Comparison of ENCODE assay signal across 18 mouse cellular contexts in the genomic region with DNA sequence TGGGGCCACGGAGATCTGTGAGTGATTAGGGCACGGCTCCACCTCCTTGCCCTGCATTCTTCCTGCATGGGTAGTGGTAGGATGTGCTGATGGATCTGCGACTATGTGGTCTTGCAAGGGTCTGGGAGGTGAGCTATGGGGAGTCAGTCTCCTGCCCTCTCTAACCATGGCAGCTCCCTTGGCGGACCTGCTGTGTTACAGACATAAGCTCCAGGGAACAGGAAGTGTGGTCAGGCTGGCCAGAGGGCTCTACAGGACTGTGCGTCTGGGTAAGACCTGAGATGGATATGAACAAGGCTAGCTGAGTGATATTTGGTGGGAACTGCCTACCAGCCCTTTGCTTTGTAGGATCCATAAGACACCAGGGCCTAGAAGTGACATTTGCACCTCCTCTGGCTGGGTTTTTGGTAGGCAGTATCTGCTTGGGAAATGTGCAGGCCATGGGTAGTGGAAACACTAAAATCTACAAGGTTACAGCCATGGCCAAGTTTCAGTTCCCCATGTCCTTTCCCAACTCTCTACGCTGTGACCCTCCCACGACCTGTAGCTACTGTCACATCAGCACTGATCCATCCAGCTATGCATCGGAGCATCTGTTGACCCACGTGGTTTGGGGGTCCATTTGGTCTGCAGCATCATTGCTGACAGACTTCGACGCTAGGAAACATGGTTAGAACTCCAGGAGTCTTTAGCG.
DNase-seq lines count a peak whose midpoint lies in the region; ATAC-seq and TF ChIP-seq lines count a peak whose summit lies in the region.
"Had no signal": no experiment of that assay in that cellular context is flagged by ENCODE, and none has a peak within 500 bp of the region (broad histone marks: within the 10 kb centered on the region; RNA-seq: fewer than 3 reads in every experiment).

No protein-coding gene starts in this region.

- no peak for DNase-seq in forebrain, embryonic 10.5 days (ENCODE audit: extremely low spot score, low spot score)
- peak; percentile 7 for DNase-seq in lung, postnatal 36 days
- no peak for DNase-seq in lung, adult 2 months
- DNase-seq in CH12.LX (ENCODE audit: extremely low read depth) = peak; percentile 6
- DNase-seq in urinary bladder, adult 2 months (ENCODE audit: low spot score) = no peak
- DNase-seq in layer of hippocampus, postnatal 10 days (ENCODE audit: low spot score in 2 of 2) = no peak
- DNase-seq: kidney, adult 9 months; thymus, postnatal 14 days had no signal

- no peak for TF ChIP-seq POLR2A in lung, adult 2 months (IDR thresholded peaks at IDR 0.05; ENCODE audit: borderline replicate concordance, extremely low read depth, low read depth, low read length)
- no peak for TF ChIP-seq POLR2A in CH12.LX (IDR thresholded peaks at IDR 0.05; ENCODE audit: low read depth, low read length)

- no peak for TF ChIP-seq RAD21 in CH12.LX (IDR thresholded peaks at IDR 0.05; ENCODE audit: low read depth, low read length)

- TF ChIP-seq CTCF in lung, adult 2 months (IDR thresholded peaks at IDR 0.05; ENCODE audit: insufficient read depth, low read length) = no peak
- no peak for TF ChIP-seq CTCF in CH12.LX (conservative IDR thresholded peaks at IDR 0.05 in 1 of 2, IDR thresholded peaks at IDR 0.05 in 1 of 2; ENCODE audit: low read depth in 2 of 2, low read length in 2 of 2)

- no peaks in the 10 kb centered on the region for H3K9me3 ChIP-seq in forebrain, embryonic 10.5 days
- no peaks in the 10 kb centered on the region for H3K9me3 ChIP-seq in forebrain, embryonic 12.5 days
- H3K9me3 ChIP-seq in CH12.LX (replicated peaks; ENCODE audit: low read length) = no peaks in the 10 kb centered on the region
- H3K9me3 ChIP-seq: forebrain, embryonic 13.5 days; heart, embryonic 15.5 days; hindbrain, embryonic 13.5 days had no signal

- no peaks in the 10 kb centered on the region for H3K27me3 ChIP-seq in forebrain, embryonic 10.5 days (ENCODE audit: poor library complexity, severe bottlenecking)
- no peaks in the 10 kb centered on the region for H3K27me3 ChIP-seq in forebrain, embryonic 12.5 days
- no peaks in the 10 kb centered on the region for H3K27me3 ChIP-seq in CH12.LX (replicated peaks)
- H3K27me3 ChIP-seq: forebrain, embryonic 13.5 days; hindbrain, embryonic 13.5 days had no signal

- H3K9ac ChIP-seq in forebrain, embryonic 12.5 days = no peak overlapping the region
- H3K9ac ChIP-seq in CH12.LX (ENCODE audit: insufficient read depth, low read depth) = no peak overlapping the region
- H3K9ac ChIP-seq: forebrain, embryonic 13.5 days; heart, embryonic 15.5 days; hindbrain, embryonic 13.5 days had no signal

- dilution Hi-C loops in CH12.LX (cut with MboI; ENCODE audit: extremely low pct_ligation_motif_present, extremely low pct_unique_long_range_greater_than_20kb, low sequenced_read_pairs) = no loop called here

- H3K36me3 ChIP-seq in forebrain, embryonic 10.5 days (replicated peaks) = no peaks in the 10 kb centered on the region
- no peaks in the 10 kb centered on the region for H3K36me3 ChIP-seq in forebrain, embryonic 12.5 days (replicated peaks)
- no peaks in the 10 kb centered on the region for H3K36me3 ChIP-seq in CH12.LX (replicated peaks in 1 of 2; ENCODE audit: control insufficient read depth in 1 of 2, insufficient read depth in 1 of 2, low read length in 1 of 2)
- H3K36me3 ChIP-seq: heart, embryonic 15.5 days; hindbrain, embryonic 13.5 days had no signal

- in situ Hi-C loops in CH12.LX (cut with MboI; ENCODE audit: low pct_ligation_motif_present, low pct_unique_long_range_greater_than_20kb, low sequenced_read_pairs) = no loop called here

- no peak overlapping the region for H3K4me2 ChIP-seq in forebrain, embryonic 12.5 days
- no peak overlapping the region for H3K4me2 ChIP-seq in CH12.LX (ENCODE audit: insufficient read depth, low read depth, poor library complexity, severe bottlenecking)
- H3K4me2 ChIP-seq: forebrain, embryonic 13.5 days; heart, embryonic 15.5 days; hindbrain, embryonic 13.5 days; liver, embryonic 11.5 days; midbrain, embryonic 11.5 days had no signal

- peaks cover 34% of the 10 kb centered on the region for H3K4me1 ChIP-seq in forebrain, embryonic 10.5 days
- no peaks in the 10 kb centered on the region for H3K4me1 ChIP-seq in forebrain, embryonic 12.5 days
- H3K4me1 ChIP-seq in lung, adult 2 months (ENCODE audit: control insufficient read depth, insufficient read depth, low read length) = no peaks in the 10 kb centered on the region
- peaks cover 7 to 9% of the 10 kb centered on the region in 2 experiments for H3K4me1 ChIP-seq in CH12.LX (ENCODE audit: control insufficient read depth in 1 of 2, insufficient read depth in 2 of 2)
- H3K4me1 ChIP-seq: heart, embryonic 15.5 days had no signal

- 86% methylated on average over 12 of the region's 12 CpGs for WGBS in forebrain, embryonic 10.5 days
- WGBS in forebrain, embryonic 12.5 days = 88% methylated on average over 12 of the region's 12 CpGs
- 66% methylated on average over 12 of the region's 12 CpGs for WGBS in lung, adult 2 months

- no peaks in the 10 kb centered on the region for H3K79me2 ChIP-seq in CH12.LX (replicated peaks; ENCODE audit: control insufficient read depth, extremely low read depth, insufficient read depth, poor library complexity, severe bottlenecking)

- TF ChIP-seq EP300 in CH12.LX (IDR thresholded peaks at IDR 0.05; ENCODE audit: low read length) = 0 out of 2 replicates have a peak, but pooled peaks have one; percentile 31

- peak overlapping the region; percentile 12; the same call in 1 of the 2 replicates for H3K27ac ChIP-seq in forebrain, embryonic 10.5 days
- H3K27ac ChIP-seq in forebrain, embryonic 12.5 days = no peak overlapping the region
- H3K27ac ChIP-seq in CH12.LX (ENCODE audit: insufficient read depth, low read depth) = no peak overlapping the region
- H3K27ac ChIP-seq: forebrain, embryonic 13.5 days; heart, embryonic 15.5 days; hindbrain, embryonic 13.5 days; macrophage had no signal

- H3K4me3 ChIP-seq in forebrain, embryonic 10.5 days = no peak overlapping the region
- H3K4me3 ChIP-seq in forebrain, embryonic 12.5 days (replicated peaks) = no peak overlapping the region
- no peak overlapping the region for H3K4me3 ChIP-seq in lung, adult 2 months (replicated peaks; ENCODE audit: extremely low read depth, low read depth, low read length)
- H3K4me3 ChIP-seq in CH12.LX (replicated peaks in 1 of 3; ENCODE audit: low read depth in 2 of 3, low read length in 2 of 3, poor library complexity in 1 of 3) = no peak overlapping the region
- H3K4me3 ChIP-seq: erythroblast, embryonic 14.5 days; forebrain, embryonic 13.5 days; heart, embryonic 15.5 days; hindbrain, embryonic 13.5 days had no signal

- no peak for ATAC-seq in forebrain, embryonic 12.5 days (ENCODE audit: low FRiP score)
- ATAC-seq in megakaryocyte, adult 5-6 weeks (ENCODE audit: poor library complexity, severe bottlenecking) = peak; percentile 84
- ATAC-seq: forebrain, embryonic 13.5 days; intestine, postnatal 0 days had no signal

TF ChIP-seq in CH12.LX, 34 proteins besides CTCF, POLR2A, EP300 and RAD21:
- TF ChIP-seq NRF1 (IDR thresholded peaks at IDR 0.05; ENCODE audit: low read depth, low read length) = no peak
- TF ChIP-seq POLR2AphosphoS2 (IDR thresholded peaks at IDR 0.05; ENCODE audit: low read depth, low read length) = no peak
- TF ChIP-seq IRF4 (IDR thresholded peaks at IDR 0.05; ENCODE audit: low read depth, low read length) = peak; percentile 65; the same call in 1 of the 2 replicates
- TF ChIP-seq MAX (IDR thresholded peaks at IDR 0.05; ENCODE audit: low read length) = 0 out of 2 replicates have a peak, but pooled peaks have one; percentile 27
- TF ChIP-seq BHLHE40 (IDR thresholded peaks at IDR 0.05; ENCODE audit: low read depth, low read length) = no peak

Comparison
In these comparisons a context has a peak if more than half of its experiments do, and no peak if none do; other contexts are left out.
1. DNase-seq: peak in lung, postnatal 36 days (single experiment) and CH12.LX (single experiment); none in forebrain, embryonic 10.5 days (single experiment), lung, adult 2 months (single experiment), urinary bladder, adult 2 months (single experiment) and layer of hippocampus, postnatal 10 days (0 of 2).